Mouse (Mus musculus) adipocyte (in vitro differentiated cells): ENCODE measurements around the gene Hydin.
"Not testable (repeated sequence)": the region's sequence is repeated elsewhere in the genome, so short reads cannot be mapped to it uniquely, and the experiment has no call there.

Experiments
- DNase-seq: peaks from one replicate; pipeline ENCODE4 v3.0.0-alpha.2; 2016; ENCODE audit warnings: low spot score

The Hydin gene

DNA sequence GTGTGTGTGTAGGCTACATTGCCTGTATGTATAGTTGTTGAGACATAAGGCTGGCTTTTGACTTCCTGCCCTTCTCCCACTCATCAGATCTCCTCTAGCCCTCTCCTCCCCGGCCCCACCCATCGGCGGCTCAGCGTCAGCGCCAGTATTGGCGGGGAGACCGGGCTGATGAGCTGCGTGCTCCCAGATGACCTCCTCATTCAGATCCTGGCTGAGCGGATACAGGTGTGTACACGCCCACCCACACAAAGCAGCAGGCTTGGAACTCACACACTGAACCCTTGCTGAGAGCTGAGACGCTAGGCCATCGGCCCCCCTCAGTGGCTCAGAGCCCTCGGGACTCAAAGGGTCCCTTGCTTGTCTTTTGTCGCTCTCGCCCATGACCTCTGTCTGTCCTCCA is 256.2 kb downstream of the Hydin start:
- no peak for DNase-seq

DNA sequence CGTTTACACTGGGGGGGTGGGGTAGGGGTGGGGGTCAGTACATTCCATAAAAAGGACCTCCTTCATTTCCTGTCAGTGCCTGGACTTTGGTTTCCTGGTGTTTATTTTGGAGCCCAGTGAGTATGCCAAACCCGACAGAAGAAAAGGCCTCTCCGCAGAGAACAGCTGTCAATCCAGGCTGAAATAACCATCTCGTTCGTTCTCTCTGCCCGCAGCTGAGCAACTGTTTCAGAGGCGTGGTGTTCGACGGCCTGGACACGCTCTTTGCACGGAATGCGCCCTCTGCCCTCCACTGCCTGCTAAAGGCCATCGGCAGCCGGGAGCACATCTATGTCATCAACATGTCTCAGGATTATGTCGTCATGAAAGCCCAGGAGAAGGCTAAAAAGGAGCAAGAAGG is 258.5 kb downstream of the Hydin start:
- DNase-seq: no peak

DNA sequence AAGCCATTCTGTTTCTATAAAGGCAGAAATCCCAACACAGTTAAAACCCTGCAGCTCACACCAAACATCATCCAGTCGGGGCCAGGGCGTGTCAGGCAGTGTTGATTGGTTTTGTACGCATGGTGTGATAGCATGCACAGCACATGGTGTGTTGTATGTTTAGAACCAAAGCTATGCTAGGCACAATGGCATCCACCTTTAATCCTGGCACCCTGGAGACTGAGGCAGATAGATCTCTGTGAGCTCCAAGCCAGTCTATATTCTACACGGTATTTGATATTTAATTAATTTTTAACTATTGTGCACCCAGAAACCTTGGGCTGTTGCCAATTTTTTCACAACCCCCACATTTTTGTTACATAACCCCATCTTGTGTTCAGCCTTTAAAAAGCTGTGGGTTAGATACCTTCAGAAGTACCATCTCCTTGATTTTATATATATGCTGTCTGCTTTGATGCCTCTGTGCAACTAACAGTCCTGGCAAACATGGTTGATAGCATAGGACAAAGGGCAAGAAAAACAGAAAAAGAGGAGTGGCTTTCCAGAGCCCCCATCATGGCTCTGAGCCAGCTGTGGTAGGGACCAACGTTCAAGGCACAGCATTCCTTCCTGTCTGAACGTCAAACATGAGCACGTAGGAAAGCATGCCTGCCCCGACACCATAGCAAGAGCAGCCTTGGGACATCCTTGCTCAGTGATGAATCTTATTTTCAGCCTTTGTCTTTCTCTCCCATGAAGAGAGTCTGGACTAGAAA is 263.4 kb downstream of the Hydin start:
- DNase-seq: no peak

DNA sequence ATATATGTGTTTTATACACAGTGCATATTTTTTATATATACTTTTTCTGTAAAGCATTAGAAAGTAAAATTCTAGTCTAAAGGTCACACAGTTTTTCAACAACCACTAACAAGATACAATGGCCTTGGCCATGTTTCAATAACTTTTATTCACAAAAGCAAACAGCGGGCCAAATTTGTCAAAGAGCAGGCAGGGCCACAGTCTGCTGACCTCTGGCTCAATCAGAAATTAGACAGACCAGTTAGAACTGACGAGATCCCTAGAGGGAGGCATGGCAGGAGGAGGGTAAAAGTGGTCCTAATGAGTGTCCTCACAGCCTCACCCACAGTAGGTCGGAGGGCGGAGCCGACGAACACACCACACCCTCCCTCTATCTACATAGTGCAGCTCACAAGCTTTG is 267.0 kb downstream of the Hydin start:
- peak; percentile 19 for DNase-seq

DNA sequence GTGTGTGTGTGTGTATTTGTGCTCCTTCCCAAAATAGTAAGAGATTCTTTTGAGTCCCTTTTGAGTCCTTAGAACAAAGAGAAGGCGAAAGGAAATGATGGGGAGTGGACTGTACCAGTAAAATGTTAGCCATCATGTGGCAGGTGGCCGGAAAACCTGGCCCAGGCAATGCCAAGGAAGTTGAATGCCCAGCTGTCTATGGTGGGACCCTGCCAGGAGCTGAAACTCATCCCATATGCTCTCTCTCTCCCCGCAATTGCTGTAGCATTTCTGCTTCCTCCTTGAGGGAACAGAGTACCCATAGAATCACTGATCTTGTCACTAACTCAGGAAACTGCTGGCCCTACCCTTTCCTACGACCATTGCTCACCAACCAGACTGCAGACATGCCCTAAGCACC is 271.1 kb downstream of the Hydin start:
- no peak for DNase-seq

DNA sequence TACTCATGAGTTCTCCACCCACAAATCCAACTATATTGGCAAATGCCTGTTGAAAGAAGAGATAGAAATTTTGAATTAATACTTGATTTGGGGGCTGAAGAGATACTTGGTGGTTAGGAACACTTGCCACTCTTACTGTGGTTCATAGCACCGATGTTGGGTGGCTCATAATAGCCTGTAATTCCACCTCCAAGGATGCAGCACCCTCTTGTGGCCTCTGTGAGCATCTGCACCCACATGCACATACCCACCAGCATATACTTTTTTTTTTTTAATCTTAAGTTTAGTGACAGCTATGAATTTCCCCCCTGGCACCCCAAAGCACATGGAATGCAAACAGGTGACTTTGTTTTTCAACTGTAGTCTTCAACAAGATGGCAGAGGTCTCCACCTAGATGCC is 283.6 kb downstream of the Hydin start:
- DNase-seq: no peak

DNA sequence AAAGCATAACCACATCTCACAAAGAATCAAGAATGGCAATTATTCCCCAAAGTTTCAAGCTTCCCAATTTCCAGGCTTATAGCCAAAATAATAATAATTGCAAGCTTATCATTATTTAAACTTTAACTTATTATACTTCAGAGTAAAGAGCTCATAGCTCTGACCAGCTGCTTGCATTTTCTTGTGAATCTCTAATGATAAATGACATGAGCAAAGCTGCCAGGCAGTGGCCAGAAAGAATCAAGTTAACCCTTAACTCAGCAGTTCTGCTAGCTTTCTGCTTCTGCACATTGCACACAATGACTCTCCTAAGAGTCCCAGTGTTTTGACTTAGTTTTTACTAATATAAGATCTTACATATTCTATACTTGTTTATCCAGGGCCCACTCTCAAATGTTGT is 285.3 kb downstream of the Hydin start:
- DNase-seq: not testable (repeated sequence)

DNA sequence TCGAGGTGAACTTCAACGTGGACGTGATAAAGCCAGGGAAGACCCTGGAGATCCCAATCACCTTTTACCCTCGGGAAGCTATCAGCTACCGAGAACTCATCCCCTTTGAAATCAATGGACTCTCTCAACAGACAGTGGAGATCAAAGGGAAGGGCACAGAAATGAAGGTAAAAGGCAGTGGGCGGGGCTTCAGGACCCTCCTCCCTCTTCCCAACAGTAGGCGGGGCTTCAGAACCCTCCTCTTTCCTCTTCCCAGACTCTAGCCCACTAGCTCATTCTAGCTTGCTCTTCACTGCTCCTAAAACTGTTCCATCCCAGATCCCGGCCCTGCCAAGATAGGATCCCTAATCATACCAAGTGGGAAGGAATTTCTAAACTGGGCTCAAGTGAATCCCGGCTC is 325.9 kb downstream of the Hydin start:
- no peak for DNase-seq

DNA sequence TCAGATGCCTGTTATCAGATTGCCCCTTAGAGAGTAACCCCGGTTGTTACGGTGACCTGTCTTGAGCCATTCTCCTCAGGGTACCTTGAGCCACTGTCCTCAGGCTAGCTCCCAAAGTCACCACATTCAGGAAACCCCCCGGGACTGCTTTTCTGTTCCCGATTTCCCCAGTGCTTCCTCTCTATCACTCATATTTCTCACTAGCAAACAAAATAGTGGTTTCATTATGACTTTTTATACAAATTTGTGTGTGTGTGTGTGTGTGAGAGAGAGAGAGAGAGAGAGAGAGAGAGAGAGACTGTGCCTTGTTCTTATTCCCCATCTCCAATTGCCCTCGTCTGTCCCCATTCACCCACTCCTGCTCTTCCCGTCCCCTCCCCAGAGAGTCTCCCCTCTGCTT is 327.4 kb downstream of the Hydin start:
- DNase-seq: no peak

DNA sequence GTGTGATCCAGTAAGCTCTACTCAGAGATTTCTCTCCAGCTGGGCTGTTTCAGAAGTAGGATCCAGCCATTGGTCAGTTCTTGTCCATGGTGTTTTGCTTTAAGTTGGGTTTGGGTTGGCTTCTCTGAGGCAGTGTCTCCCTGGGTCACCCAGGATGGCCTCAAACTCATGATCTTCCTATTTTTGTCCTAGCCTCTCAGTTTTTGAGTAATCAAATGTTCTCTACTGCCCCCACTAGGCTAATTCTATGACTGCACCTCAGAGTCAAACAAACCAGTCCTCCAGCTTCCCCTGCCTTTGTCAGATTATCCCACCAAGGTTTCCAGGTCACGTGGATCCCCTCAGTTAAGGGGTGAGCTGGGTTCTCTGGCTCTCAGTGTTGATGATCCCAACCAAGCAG is 337.8 kb downstream of the Hydin start:
- DNase-seq: peak; percentile 76

DNA sequence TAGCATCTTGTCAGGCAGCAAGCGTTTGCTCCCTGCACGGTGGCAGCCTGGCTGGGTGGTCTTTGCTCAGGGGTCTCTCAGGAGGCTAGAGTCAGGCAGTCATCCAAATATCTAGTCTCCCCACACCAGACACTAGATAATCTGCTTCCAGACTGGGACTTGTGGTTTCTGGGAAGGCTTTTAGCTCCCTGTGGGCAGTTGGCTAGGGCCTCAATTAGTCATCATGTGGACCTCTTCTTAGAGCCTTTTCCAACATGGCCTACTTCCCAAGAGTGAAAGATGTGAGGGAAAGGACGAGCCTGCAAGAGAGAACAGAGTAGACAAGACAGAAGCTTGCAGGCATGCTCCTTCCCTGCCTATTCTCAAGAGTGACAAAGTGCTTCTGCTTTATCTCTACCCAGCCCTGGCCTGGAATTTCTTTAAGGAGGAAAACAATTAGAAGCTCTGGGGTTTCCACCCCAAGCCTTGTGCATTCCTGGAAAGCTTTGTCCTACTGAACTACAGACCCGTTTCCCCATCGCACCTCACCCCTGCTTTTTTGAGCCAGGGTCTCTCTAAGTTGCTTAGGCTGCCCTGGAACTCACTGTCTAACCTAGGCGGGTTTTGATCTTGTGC is 338.7 kb downstream of the Hydin start:
- DNase-seq: peak; percentile 68

DNA sequence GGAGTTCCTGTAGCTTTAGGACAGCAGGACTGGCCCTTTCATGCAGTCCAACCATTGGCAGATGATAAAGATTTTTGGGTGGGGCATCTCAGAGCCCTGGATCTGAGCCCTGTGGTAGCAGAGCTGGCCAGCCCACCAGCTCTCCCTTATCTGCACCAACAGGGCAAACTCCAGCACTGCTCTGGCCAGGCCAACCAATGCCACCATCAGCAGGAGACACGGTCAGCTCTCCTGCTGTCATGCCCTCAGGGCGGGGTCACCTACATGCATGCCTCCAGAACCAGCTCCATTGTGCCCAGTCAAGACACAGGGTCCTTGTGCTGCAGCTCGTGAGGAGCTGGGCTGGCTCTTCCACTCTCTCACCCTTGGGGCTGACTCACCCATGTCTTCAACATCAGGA is 349.0 kb downstream of the Hydin start:
- DNase-seq: no peak

DNA sequence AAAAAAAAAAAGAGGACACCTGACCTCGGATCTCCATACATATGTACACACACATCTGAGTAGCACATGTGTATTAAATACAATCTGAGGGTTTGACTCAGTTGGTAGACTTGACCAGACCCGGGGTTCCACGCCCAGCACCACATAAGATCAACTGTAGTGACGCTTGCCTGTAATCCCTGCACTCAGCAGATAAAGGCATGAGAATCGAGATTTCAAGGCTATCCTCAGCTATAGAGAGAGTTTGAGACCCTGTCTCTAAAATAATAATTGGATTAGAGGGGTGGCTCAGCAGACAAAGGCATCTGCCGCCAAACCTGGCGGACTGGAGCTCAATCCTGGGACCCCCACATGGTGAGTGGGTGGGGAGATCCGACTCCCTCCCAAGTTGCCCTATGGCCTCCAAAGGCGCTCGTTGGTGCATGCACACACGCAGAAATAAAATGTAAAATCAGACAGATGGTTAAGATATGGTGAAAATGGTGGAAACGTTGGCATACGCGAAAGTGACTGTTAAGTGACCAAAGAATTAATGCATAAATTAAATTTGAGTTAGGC is 351.1 kb downstream of the Hydin start:
- no peak for DNase-seq

DNA sequence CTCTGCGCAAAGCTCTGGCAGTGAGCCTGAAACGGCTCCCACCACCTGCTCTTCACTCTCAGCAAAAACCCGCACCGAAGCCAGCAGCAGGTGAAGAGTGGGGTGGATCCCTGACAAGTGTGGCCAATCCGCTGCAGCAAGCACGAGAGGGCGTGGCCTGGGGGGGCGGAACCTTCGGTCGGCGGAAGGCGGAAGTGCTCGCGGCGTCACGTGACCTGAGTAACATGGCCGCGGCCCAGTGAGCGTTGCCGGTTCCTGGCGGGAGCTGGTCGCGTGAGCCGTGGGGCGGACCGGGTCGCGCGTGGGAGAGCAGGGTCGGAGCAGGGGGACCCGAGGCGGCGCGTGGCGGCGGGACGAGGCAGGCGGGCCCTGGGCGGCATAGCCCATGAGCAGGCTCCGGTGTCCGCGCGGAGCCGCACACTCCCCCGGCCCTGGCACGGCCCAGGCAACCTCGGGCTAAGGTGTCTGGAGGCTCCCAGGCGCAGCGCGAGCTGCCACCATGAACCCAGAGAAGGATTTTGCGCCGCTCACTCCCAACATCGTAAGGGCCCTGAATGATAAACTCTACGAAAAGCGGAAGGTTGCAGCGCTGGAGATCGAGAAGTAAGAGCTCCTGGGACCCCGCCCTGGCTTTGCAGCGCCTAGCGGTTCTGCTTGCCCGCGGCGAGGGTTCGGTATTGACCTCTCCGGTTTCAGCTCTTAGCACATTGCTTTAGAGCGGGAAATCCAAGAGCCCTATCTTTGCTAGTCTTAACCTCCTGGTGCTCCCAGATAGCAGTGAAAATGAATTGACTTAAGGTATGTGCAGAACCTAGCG is 351.8 kb downstream of the Hydin start, which contains the start of gene Vac14:
Vac14 (plus strand) TSS at position 195 of the 817 bp plus-strand sequence.
- peak; percentile 96 for DNase-seq

DNA sequence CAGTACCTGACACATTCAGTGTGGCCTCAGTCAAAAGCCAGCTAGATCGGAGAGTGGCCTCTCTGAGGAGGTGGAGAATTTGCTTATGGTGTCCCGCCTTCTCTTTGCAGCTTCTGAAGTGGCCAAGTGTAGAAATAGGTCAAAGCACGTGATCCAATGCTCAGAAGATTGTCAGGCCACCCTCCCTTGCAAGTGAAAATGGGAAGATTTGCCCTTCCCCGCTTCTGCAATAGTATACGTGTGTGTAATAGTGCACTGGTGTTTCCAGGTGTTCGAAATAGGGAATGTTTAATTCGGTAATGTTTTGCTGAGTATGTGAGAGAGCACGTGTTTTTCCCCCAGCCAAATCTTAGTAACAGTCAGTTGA is 352.4 kb downstream of the Hydin start:
- peak; percentile 67 for DNase-seq

DNA sequence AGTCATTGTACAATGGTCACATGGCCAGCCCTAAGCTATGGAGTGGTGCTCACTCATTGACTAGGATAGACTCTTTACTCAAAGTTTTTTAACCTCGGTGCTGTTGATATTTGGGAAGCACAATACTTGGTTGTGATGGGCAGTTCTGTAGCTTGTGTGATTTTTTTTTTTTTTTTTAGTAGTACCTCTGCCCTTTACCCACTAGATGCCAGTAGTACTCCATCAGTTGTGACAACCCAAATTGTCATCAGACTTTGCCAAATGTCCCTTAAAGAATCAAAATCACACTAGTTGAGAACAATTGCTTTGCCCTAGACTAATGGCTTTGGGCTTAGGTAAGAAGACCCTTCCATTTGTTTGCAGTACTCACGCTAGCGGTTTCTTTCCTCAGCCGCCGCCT is 353.1 kb downstream of the Hydin start:
- peak; percentile 76 for DNase-seq

DNA sequence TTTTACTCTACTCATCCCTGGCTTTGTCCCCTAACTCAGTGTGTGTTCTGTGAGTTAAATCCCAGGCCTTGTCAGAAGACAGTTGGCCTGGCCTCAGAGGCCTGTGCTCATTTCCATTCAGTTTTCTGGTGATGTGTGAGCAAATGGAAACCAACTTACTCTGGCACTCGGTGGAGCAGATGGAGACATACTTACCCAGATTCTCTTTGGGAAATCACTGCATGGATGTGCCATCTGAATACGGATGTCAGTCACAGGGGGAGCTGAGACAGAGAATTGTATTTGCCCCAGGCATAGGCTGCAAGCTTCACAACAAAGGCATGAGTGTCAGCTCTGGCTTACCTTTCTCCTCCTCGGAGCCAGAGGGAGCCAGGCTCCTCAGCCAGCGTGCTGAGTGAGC is 359.7 kb downstream of the Hydin start:
- DNase-seq: no peak

DNA sequence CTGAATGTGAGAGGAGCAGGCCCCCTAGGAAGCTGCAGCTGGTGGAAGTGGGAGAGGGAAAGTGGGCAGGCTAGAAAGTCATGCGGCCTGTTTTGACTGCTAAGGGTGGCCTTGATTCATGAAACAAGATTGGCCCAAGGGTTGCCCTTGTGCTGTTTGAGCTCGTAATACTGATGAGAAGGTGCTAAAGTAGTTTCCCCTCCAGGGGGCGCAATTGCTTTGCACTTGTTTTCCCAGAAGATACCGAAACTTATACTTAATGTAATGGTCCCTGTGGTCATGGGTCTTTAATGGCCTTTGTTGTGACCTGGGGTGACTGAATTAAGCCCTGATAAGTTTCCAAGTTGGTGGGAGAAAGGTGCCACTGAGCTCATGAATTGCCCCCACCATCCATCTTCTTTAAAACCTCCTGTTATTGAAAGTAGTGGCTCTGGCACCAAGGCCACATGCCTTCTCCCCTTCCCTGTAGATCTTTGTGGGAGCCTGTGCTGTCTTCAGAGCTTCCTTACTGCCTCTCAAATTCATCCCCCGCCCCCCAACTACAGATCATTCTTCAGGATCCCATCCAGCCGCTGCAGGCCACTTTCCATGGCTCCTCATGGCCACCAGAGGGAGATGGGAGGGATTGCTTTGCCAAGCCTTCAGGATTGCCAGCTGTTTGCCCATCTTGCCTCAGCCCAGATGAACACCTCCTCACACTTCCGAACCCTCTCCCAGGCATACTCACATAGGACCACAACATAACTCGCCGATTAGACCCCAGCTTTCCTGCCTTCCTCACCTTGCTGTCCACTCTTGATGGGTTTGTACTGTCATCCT is 362.7 kb downstream of the Hydin start:
- peak; percentile 86 for DNase-seq

DNA sequence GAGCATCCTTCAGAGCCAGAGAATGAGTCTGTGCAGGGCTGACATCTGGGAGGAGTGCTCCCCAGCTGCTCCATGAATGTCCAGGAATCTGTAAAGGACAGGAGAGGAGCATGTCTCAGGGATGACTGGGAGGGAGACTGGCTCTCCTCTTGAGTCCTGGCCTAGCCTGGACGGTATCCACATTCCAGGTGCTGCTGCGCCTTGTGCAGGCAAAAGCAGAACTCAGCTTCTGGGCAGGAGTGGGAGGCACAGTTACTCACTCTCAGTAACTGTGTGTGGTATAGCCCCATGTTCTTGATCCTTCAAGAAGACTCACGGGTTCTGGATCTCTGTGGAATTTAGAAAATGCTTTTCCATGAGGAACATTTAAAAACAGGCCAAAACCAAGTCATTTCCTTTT is 363.3 kb downstream of the Hydin start:
- DNase-seq: no peak

DNA sequence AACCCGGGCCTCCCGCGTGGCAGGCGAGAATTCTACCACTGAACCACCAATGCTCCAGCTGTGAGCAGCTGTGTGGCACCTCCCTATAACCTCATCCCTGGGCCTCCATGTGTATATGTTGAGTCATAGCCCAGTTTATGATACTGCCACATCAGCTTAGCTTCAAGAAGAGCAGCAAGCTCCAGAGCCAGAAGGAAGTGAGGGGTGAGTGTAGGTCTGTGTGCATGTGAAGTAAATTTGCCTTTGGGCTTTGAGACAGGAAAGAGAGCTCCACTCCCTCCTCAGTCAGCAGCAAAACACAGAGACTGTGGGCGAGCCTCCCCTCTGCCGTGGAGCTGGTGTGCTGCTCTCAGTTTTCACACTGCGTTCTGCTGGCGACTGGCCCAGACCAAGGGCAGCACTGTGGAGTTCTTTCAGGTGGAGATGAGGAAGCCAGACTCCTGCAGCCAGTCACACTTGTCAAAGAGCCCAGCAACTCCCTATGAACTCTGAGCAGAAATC is 363.8 kb downstream of the Hydin start:
- DNase-seq: peak; percentile 81

DNA sequence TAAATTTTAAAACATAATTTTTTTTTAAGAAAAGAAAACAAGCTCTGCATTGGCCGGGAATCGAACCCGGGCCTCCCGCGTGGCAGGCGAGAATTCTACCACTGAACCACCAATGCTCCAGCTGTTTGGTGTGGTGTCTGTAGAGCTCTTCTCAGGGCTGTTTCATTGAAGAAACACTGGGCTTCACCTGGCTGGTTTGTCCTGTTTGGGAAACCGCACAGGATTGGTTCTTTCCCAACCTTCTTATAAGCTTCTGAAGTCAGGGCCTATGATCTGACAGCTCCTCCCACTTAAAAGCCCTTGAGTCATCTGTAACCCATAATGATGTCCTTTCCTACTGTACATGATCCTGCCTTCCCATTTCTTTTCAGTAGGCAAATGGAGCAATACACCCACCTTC is 364.4 kb downstream of the Hydin start:
- no peak for DNase-seq

DNA sequence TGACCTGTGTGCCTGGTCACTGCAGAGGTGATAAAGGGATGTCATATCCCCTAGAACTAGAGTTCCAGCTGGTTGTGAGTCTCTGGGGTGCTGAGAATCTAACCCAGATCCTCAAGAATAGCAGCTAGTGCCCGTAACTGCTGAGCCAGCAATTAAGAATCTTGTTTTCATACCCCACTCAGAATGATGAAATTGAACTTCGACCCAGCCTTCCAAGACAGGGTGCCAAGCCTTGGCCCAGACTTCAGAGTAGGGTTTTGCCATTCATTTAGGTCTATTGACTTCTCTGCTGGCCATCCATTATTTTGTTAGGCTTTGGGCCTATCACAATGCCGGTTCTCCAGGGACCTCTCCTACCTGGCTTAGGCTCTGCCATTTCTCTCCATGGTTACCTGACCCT is 367.0 kb downstream of the Hydin start:
- peak; percentile 80 for DNase-seq
